Mouse (Mus musculus): ENCODE results near the gene Trub1.

DNA sequence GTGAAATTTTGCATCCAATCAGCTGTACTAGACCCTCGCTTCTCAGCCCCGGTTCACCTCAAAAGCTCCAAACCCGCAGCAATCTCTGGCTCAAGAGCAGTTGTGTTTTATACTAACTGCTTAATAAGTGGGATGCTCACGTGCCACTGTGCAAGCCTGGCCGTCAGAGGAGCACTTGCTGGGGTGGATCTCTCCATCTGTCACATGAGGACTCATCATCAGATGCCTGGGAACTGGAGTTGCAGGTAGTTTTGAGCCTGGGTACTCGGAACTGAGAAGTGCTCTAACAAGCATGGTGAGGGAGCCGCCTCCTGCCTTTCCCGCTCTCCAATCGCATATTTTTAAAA is 48.2 kb upstream of the Trub1 start:
- TF ChIP-seq POLR2A (IDR thresholded peaks at IDR 0.05; ENCODE audit: borderline replicate concordance, extremely low read depth, insufficient read depth, insufficient read length, poor library complexity, severe bottlenecking) (no peak), CTCF (IDR thresholded peaks at IDR 0.05; ENCODE audit: borderline replicate concordance, extremely low read depth, insufficient read depth, insufficient read length) (no peak)
